Mouse (Mus musculus) heart, postnatal 0 days (tissue): Measurements from ENCODE around the gene Camta1. TPM values are rescaled to one million over a fixed set of nuclear protein-coding genes. Genes with fewer than 3 reads are reported as not detected.

ENCODE experiments used
- ATAC-seq: fragments of 200-750 bp; cut with Nextera tagmentation; 2 replicates; pipeline ENCODE4 v1.8.0; 2017; ENCODE audit warnings: low read depth, moderate number of reproducible peaks, moderate library complexity; ENCODE audit not compliant: insufficient read depth
- DNase-seq: peaks from one replicate; pipeline ENCODE4 v3.0.0-alpha.2; 2016; ENCODE audit warnings: low spot score
- H3K27ac ChIP-seq: fragments of 300-500 bp; sonication (generic); 2 replicates; pipeline ENCODE4 v1.5.1; 2014; ENCODE audit warnings: low read depth, mild to moderate bottlenecking
- H3K27me3 ChIP-seq: fragments of 300-500 bp; sonication (generic); 2 replicates; pipeline ENCODE4 v1.6.1; 2014; ENCODE audit warnings: low read length, mixed read lengths; ENCODE audit not compliant: control insufficient read depth, insufficient read depth
- H3K36me3 ChIP-seq: fragments of 300-500 bp; sonication (generic); replicated peaks from 2 replicates; pipeline ENCODE4 v1.6.1; 2014; ENCODE audit warnings: low read length, mixed read lengths; ENCODE audit not compliant: control insufficient read depth, insufficient read depth
- H3K4me1 ChIP-seq: fragments of 300-500 bp; sonication (generic); 2 replicates; pipeline ENCODE4 v1.6.1; 2014; ENCODE audit warnings: antibody characterized with exemption; ENCODE audit not compliant: control insufficient read depth, insufficient read depth
- H3K4me2 ChIP-seq: fragments of 300-500 bp; sonication (generic); 2 replicates; pipeline ENCODE4 v1.6.1; 2014; ENCODE audit warnings: low read depth, mild to moderate bottlenecking, low read length, moderate library complexity
- H3K4me3 ChIP-seq: fragments of 300-500 bp; sonication (generic); 2 replicates; pipeline ENCODE4 v1.5.1; 2014; ENCODE audit warnings: low read depth, low read length
- H3K9ac ChIP-seq: fragments of 300-500 bp; sonication (generic); replicated peaks from 2 replicates; pipeline ENCODE4 v1.6.1; 2014; ENCODE audit warnings: low read depth, low read length, mixed read lengths
- H3K9me3 ChIP-seq: fragments of 300-500 bp; sonication (generic); replicated peaks from 2 replicates; pipeline ENCODE4 v1.6.1; 2016; ENCODE audit warnings: low read length; ENCODE audit not compliant: control insufficient read depth
- CTCF ChIP-seq: IDR thresholded peaks from 2 replicates; pipeline ENCODE4 v1.5.1; 2016; ENCODE audit warnings: antibody characterized with exemption, control low read depth, low read depth
- EP300 ChIP-seq: IDR thresholded peaks from 2 replicates; pipeline ENCODE4 v1.6.1; 2016; ENCODE audit warnings: antibody characterized with exemption, low read depth
- WGBS: fragments of 180-500 bp; shearing (Covaris S2); extraction: QIAGEN DNeasy Blood & Tissue Kit; methylation state at CpG from one replicate; pipeline ENCODE4 v1.1.7; 2014; 5-methylcytosine and 5-hydroxymethylcytosine counted together
- polyA plus RNA-seq: library from polyadenylated mRNA; unstranded; fragments of >200 nt; fragmentation: Nextera tagmentation; extraction: Ambion mirVana; gene quantifications from 2 replicates; pipeline ENCODE4 v1.2.1, GENCODE M21; 2015
- total RNA-seq: library from RNA; depleted of rRNA; stranded (reverse); fragments of >200 nt; gene quantifications from 2 replicates; pipeline ENCODE4 v1.2.3, GENCODE M21; 2014; ENCODE audit warnings: low replicate concordance

Gene Camta1
- total and polyA plus RNA-seq, 2 experiments from 2014 or later: 72.7 to 240 TPM

DNA sequence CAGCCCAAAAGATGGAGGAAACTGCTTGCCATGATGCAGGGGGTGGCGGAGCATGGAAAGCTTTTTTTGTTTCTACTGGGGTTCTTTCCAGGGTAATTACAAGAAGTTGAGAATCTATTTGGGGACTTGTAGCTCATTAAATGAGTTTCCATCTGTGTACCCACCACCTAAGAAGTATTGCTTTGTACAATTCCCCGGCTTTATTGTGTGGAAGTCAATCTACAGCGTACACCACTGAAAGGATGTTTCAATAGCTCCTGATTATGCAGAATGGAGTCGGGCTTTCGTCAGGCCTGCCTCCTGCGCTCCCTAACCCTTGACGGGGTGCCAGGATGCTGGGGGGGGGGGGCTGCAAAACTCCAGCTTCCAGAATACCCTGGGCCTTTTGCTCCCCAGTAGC lies 167.1 kb downstream of the Camta1 start:
- ATAC-seq: no peak
- H3K9ac ChIP-seq: no peak overlapping the region
- H3K4me2 ChIP-seq: no peak overlapping the region
- no peaks in the 10 kb centered on the region for H3K27me3 ChIP-seq
- TF ChIP-seq EP300 (no peak), CTCF (no peak)
- DNase-seq: no peak
- H3K27ac ChIP-seq: no peak overlapping the region
- no peaks in the 10 kb centered on the region for H3K4me1 ChIP-seq
- WGBS: 89% methylated on average over 7 of the region's 7 CpGs
- no peaks in the 10 kb centered on the region for H3K9me3 ChIP-seq
- no peaks in the 10 kb centered on the region for H3K36me3 ChIP-seq
- H3K4me3 ChIP-seq: no peak overlapping the region

DNA sequence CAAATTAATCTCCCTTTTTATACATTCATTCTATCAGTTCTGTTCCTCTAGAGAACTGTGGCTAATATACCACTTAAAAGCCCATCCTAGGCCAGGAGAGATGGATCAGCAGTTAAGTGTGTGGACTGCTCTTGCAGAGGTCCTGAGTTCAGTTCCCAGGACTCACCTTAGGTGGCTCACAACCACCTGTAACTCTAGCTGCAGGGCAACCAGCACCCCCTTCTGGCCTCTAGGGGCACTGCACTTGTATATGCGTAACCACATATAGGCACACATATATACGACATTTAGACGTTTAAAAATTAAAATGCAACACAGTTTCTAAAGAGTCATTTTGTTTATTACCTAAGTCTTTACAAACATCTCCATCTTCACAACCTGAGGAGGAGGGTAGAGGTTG lies 167.6 kb downstream of the Camta1 start:
- Histone ChIP-seq H3K27me3 (no peaks in the 10 kb centered on the region), H3K9ac (no peak overlapping the region), H3K9me3 (no peaks in the 10 kb centered on the region), H3K27ac (no peak overlapping the region), H3K36me3 (no peaks in the 10 kb centered on the region), H3K4me3 (no peak overlapping the region), H3K4me1 (no peaks in the 10 kb centered on the region), H3K4me2 (no peak overlapping the region)
- 83% methylated on average over 3 of the region's 3 CpGs for WGBS
- no peak for TF ChIP-seq EP300
- TF ChIP-seq CTCF: no peak
- DNase-seq: no peak
- no peak for ATAC-seq

DNA sequence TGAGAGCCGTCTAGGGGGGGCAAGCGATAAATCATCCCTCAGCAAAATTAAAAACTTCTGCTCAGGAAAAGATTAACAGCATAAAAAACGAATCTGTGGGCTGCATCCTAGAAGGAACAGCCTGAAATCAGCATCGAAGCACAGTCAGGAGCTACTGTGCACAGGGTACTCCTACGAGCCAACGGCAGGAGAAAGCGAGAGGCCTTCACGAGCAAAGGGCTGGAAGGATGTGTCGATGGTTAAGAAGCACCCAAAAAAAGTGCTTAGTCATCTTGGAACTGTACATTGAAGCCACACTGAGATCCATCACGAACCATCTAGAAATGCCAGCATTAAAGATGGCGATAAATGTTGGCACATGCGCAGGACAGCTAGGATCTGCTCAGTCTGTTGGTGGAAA lies 171.6 kb downstream of the Camta1 start:
- no peak overlapping the region for H3K4me3 ChIP-seq
- ATAC-seq: no peak
- H3K9ac ChIP-seq: no peak overlapping the region
- H3K27me3 ChIP-seq: no peaks in the 10 kb centered on the region
- TF ChIP-seq EP300 (no peak), CTCF (no peak)
- no peak for DNase-seq
- no peaks in the 10 kb centered on the region for H3K36me3 ChIP-seq
- H3K4me1 ChIP-seq: no peaks in the 10 kb centered on the region
- H3K4me2 ChIP-seq: no peak overlapping the region
- WGBS: 77% methylated on average over 12 of the region's 12 CpGs
- H3K9me3 ChIP-seq: no peaks in the 10 kb centered on the region
- H3K27ac ChIP-seq: no peak overlapping the region

DNA sequence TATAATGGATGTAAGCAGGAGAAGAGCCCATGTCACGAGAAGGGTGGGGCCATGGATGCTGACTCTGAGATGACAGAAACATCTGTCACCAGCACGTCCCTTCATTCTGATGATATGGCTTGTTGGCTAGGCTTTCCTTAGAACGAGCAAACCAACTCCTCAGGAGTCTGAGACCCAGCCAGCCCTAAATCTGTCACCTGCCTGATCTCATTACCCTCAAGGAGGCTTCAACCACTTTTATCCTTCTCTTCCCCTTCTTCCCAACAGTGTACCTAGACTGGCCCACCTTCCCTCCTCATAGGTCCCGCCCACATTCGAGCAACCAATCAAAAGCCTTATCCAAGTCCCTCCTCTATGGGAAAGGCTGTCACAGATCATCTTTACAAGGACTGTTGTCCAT lies 173.5 kb downstream of the Camta1 start:
- no peak overlapping the region for H3K27ac ChIP-seq
- no peak overlapping the region for H3K4me3 ChIP-seq
- no peaks in the 10 kb centered on the region for H3K9me3 ChIP-seq
- DNase-seq: no peak
- no peak overlapping the region for H3K4me2 ChIP-seq
- no peaks in the 10 kb centered on the region for H3K36me3 ChIP-seq
- 73% methylated on average over 5 of the region's 5 CpGs for WGBS
- H3K4me1 ChIP-seq: no peaks in the 10 kb centered on the region
- ATAC-seq: no peak
- no peak for TF ChIP-seq EP300
- TF ChIP-seq CTCF: no peak
- H3K9ac ChIP-seq: no peak overlapping the region
- no peaks in the 10 kb centered on the region for H3K27me3 ChIP-seq

DNA sequence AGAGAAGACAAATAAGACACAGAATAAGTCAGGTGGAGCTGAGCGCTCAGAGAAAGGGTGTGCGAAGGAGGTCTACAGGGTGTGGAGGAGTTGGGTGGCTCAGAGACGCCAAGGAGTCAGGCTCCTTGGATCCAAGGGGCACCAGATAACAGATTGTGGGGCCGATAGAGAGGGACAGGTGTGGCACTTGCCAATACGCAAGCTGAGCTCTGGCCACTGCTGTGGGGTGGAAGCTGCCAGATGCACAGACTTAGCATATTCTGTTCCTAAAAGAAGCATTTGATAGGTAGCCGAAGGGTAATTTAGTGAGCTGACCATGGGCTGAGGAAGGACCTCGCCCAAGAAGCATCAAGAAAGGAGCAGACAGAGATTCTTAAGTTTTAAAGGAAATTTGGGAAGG lies 177.1 kb downstream of the Camta1 start:
- no peak for ATAC-seq
- TF ChIP-seq CTCF (no peak), EP300 (no peak)
- WGBS: 83% methylated on average over 7 of the region's 7 CpGs

DNA sequence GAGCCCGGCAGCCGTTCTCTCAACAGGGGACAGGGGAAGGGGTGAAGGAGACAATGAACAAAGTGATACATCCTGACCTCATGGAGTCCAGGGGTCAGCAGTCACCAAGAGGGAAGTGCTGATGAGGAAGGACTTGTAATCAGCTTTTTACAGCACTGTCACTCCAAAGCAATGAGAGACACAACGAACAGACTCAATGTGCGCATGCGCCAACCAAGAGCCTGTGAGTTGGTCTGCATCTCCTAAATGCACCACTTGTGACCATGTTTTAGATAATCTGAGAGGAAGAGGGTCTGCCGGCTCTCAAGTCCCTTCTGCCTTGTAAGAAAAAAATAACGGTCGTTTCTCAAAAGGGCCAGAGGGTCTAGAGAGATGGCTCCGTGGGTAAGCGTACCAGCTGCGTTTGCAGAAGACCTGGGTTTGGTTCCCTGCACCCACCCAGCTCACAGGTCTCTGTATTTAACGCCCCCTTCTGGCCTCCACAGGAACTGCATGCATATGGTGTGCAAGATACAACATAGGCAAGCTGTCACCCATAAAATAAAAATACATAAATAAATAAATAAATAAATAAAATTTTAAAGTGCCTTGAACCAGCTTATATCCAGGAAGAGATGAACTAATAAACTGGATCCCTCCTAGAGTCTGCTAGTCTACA lies 178.7 kb downstream of the Camta1 start:
- TF ChIP-seq CTCF (no peak), EP300 (no peak)
- H3K9me3 ChIP-seq: 0 out of 2 replicates have a peak, but pooled peaks cover 5% of the 10 kb centered on the region
- no peak overlapping the region for H3K4me2 ChIP-seq
- no peak overlapping the region for H3K9ac ChIP-seq
- H3K4me1 ChIP-seq: no peaks in the 10 kb centered on the region
- H3K4me3 ChIP-seq: no peak overlapping the region
- ATAC-seq (no peak), DNase-seq (no peak)
- 67% methylated on average over 12 of the region's 12 CpGs for WGBS
- H3K36me3 ChIP-seq: no peaks in the 10 kb centered on the region
- H3K27ac ChIP-seq: no peak overlapping the region
- no peaks in the 10 kb centered on the region for H3K27me3 ChIP-seq

More for the DNA sequence above, 177.1 kb downstream of the Camta1 start:
- Histone ChIP-seq H3K27me3 (no peaks in the 10 kb centered on the region), H3K9me3 (no peaks in the 10 kb centered on the region), H3K4me2 (no peak overlapping the region), H3K36me3 (no peaks in the 10 kb centered on the region), H3K27ac (no peak overlapping the region), H3K9ac (no peak overlapping the region), H3K4me3 (no peak overlapping the region), H3K4me1 (no peaks in the 10 kb centered on the region)
- no peak for DNase-seq
